ENCODE assay signal across 8 mouse cellular contexts in the genomic region with DNA sequence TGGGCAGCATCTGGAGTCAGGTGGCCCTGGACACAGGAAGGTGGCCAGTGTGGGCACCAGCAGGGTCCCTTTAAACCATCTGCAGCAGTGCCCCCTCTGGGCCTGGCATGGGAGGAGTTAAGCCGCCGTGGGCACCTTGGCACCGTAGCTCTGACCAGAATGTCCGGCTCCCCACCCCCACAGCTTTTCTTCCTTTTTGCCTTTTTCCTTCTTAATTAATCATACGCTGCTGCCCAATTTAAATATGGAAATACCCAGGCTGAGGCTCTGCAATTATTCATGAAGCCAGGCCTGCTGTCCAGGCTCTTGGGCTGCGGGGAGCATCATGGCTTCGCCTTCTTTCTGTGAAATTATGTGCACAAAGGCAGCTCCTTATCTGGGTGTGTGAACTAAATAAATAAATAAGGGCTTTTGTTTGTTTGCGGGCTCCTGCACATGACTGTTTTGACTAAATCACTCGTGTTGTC.
DNase-seq lines count a peak whose midpoint lies in the region; ATAC-seq lines count a peak whose summit lies in the region.

No protein-coding gene starts in this region.

- 46% methylated on average over 9 of the region's 9 CpGs for WGBS in neural tube, embryonic 12.5 days

- peak overlapping the region; percentile 4; the same call in 1 of the 2 replicates for H3K9ac ChIP-seq in neural tube, embryonic 12.5 days

- no peaks in the 10 kb centered on the region for H3K36me3 ChIP-seq in neural tube, embryonic 12.5 days

- DNase-seq in kidney, adult 11 months: peak; percentile 58
- no peak for DNase-seq in kidney, adult 18-20 months
- peak; percentile 75 for DNase-seq in MN1 (ENCODE audit: low spot score)
- DNase-seq in cerebellum, postnatal 10 days: peak; percentile 96
- peak; percentile 62 for DNase-seq in kidney, adult 9 months
- no peak for DNase-seq in spleen, adult 18-20 months

- H3K4me2 ChIP-seq in neural tube, embryonic 12.5 days (replicated peaks): peak overlapping the region; percentile 64

- peaks cover 58% of the 10 kb centered on the region for H3K4me1 ChIP-seq in neural tube, embryonic 12.5 days

- peak overlapping the region; percentile 97 for H3K27ac ChIP-seq in neural tube, embryonic 12.5 days

- H3K4me3 ChIP-seq in neural tube, embryonic 12.5 days: no peak overlapping the region

- ATAC-seq in neural tube, embryonic 12.5 days (ENCODE audit: low FRiP score, low read depth): peak; percentile 52
- no peak for ATAC-seq in erythroblast, adult 5-6 weeks (replicated peaks; ENCODE audit: low FRiP score, poor library complexity, severe bottlenecking)

- peaks cover 42% of the 10 kb centered on the region for H3K27me3 ChIP-seq in neural tube, embryonic 12.5 days (replicated peaks)

- no peaks in the 10 kb centered on the region for H3K9me3 ChIP-seq in neural tube, embryonic 12.5 days

Comparison
In these comparisons a context has a peak if more than half of its experiments do, and no peak if none do; other contexts are left out.
1. DNase-seq: peak in kidney, adult 11 months (single experiment), MN1 (single experiment), cerebellum, postnatal 10 days (2 of 2) and kidney, adult 9 months (single experiment); none in kidney, adult 18-20 months (single experiment) and spleen, adult 18-20 months (0 of 2).